Mouse (Mus musculus) heart, postnatal 0 days (tissue): ENCODE results near the gene Ambra1.

Experiments
- CTCF ChIP-seq: IDR thresholded peaks from 2 replicates; pipeline ENCODE4 v1.5.1; 2016; ENCODE audit warnings: antibody characterized with exemption, control low read depth, low read depth
- EP300 ChIP-seq: IDR thresholded peaks from 2 replicates; pipeline ENCODE4 v1.6.1; 2016; ENCODE audit warnings: antibody characterized with exemption, low read depth

DNA sequence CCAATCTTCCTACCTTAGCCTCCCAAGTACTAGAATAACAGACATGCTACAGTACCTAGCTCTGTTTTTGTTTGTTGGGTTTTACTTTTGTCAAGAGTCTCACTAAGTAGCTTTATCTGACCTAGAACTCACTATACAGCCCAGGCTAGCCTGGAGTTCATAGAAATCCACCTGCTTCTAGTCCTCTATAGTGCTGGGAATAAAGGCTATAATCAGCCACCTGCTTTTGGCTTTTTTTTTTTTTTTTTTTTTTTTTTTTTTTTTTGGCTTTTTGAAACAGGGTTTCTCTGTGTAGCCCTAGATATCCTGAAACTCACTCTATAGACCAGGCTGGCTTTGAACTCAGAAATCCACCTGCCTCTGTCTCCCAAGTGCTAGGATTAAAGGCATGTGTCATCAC, 6.0 kb upstream of the Ambra1 start:
- TF ChIP-seq EP300 = no peak
- TF ChIP-seq CTCF = no peak
